ENCODE assay signal across 19 mouse cellular contexts in genomic region chr6:100180213-100180882, GRCm38 (mm10).
A peak's percentile ranks its signal among the peaks of the same experiment; 100 is the strongest.
DNase-seq lines count a peak whose midpoint lies in the region; ATAC-seq and TF ChIP-seq lines count a peak whose summit lies in the region.
"Had no signal": no experiment of that assay in that cellular context is flagged by ENCODE, and none has a peak within 500 bp of the region (broad histone marks: within the 10 kb centered on the region; RNA-seq: fewer than 3 reads in every experiment).

No protein-coding gene starts in this region.

- peak; percentile 25 for DNase-seq in kidney, adult 2 months
- DNase-seq in ZHBTc4 (ENCODE audit: low read depth, low spot score) = peak; percentile 32
- no peak for DNase-seq in cerebellum, adult 8-10 months
- DNase-seq in cerebellum, adult 2 months = no peak
- DNase-seq: adrenal gland, postnatal 14 days; cerebellum, adult 9-10 months; kidney, adult 8-10 months; kidney, postnatal 14 days; left cerebral cortex, postnatal 4 days; thymus, postnatal 25 days had no signal

- no peak for TF ChIP-seq POLR2A in kidney, adult 2 months (IDR thresholded peaks at IDR 0.05; ENCODE audit: low read depth, low read length)
- no peak for TF ChIP-seq POLR2A in ES-Bruce4 (IDR thresholded peaks at IDR 0.05; ENCODE audit: insufficient read depth, low read length)
- no peak for TF ChIP-seq POLR2A in cerebellum, adult 2 months (IDR thresholded peaks at IDR 0.05; ENCODE audit: borderline replicate concordance, insufficient read depth, low read length)

- H3K4me1 ChIP-seq in kidney, adult 2 months (ENCODE audit: control insufficient read depth, insufficient read depth, low read length) = peaks cover 6% of the 10 kb centered on the region; the same call in 1 of the 2 replicates
- H3K4me1 ChIP-seq in kidney, embryonic 16.5 days (ENCODE audit: insufficient read depth, low read length) = peaks cover 2% of the 10 kb centered on the region; the same call in 1 of the 2 replicates
- peaks cover 4% of the 10 kb centered on the region for H3K4me1 ChIP-seq in ES-Bruce4 (ENCODE audit: control insufficient read depth, insufficient read depth, low read length)
- H3K4me1 ChIP-seq in cerebellum, adult 2 months (ENCODE audit: control insufficient read depth, insufficient read depth, low read length) = peaks cover 6% of the 10 kb centered on the region
- H3K4me1 ChIP-seq: midbrain, embryonic 15.5 days; neural tube, embryonic 13.5 days had no signal

- H3K27me3 ChIP-seq in kidney, adult 2 months (replicated peaks; ENCODE audit: control insufficient read depth, insufficient read depth, low read length) = no peaks in the 10 kb centered on the region
- H3K27me3 ChIP-seq in kidney, embryonic 16.5 days (ENCODE audit: insufficient read depth, low read length) = no peaks in the 10 kb centered on the region
- H3K27me3 ChIP-seq in ES-Bruce4 (ENCODE audit: control insufficient read depth, insufficient read depth, low read length, poor library complexity, severe bottlenecking) = no peaks in the 10 kb centered on the region
- H3K27me3 ChIP-seq in cerebellum, adult 2 months (ENCODE audit: control insufficient read depth, insufficient read depth, low read length) = no peaks in the 10 kb centered on the region

- H3K4me3 ChIP-seq in kidney, adult 2 months (ENCODE audit: insufficient read depth, low read depth, low read length) = no peak overlapping the region
- H3K4me3 ChIP-seq in kidney, embryonic 16.5 days (ENCODE audit: low read length) = no peak overlapping the region
- H3K4me3 ChIP-seq in ES-Bruce4 (ENCODE audit: low read depth, low read length) = no peak overlapping the region
- H3K4me3 ChIP-seq in cerebellum, adult 2 months (replicated peaks; ENCODE audit: insufficient read depth, low read depth, low read length) = no peak overlapping the region
- H3K4me3 ChIP-seq: forebrain, embryonic 10.5 days; heart, embryonic 10.5 days; limb, embryonic 15.5 days; midbrain, embryonic 15.5 days; neural tube, embryonic 13.5 days had no signal

- no peak overlapping the region for H3K4me2 ChIP-seq in kidney, embryonic 16.5 days (replicated peaks; ENCODE audit: low read depth, low read length)
- H3K4me2 ChIP-seq: limb, embryonic 15.5 days; midbrain, embryonic 15.5 days; neural tube, embryonic 13.5 days had no signal

- H3K27ac ChIP-seq in kidney, adult 2 months (ENCODE audit: insufficient read depth, low read depth, low read length) = no peak overlapping the region
- no peak overlapping the region for H3K27ac ChIP-seq in kidney, embryonic 16.5 days (ENCODE audit: low read length)
- H3K27ac ChIP-seq in ES-Bruce4 (ENCODE audit: insufficient read depth, low read length) = peak overlapping the region; percentile 26; the same call in 1 of the 2 replicates
- no peak overlapping the region for H3K27ac ChIP-seq in cerebellum, adult 2 months (ENCODE audit: insufficient read depth, low read length)
- H3K27ac ChIP-seq: forebrain, embryonic 10.5 days; heart, embryonic 10.5 days; limb, embryonic 15.5 days; midbrain, embryonic 15.5 days; neural tube, embryonic 13.5 days had no signal

- H3K9ac ChIP-seq in kidney, embryonic 16.5 days (replicated peaks; ENCODE audit: low read length) = no peak overlapping the region
- no peak overlapping the region for H3K9ac ChIP-seq in ES-Bruce4 (ENCODE audit: low read depth, poor library complexity, severe bottlenecking)
- H3K9ac ChIP-seq: limb, embryonic 15.5 days; midbrain, embryonic 15.5 days; neural tube, embryonic 13.5 days had no signal

- TF ChIP-seq EP300 in ES-Bruce4 (IDR thresholded peaks at IDR 0.05; ENCODE audit: insufficient read depth, low read depth, low read length) = no peak

- no peaks in the 10 kb centered on the region for H3K9me3 ChIP-seq in kidney, embryonic 16.5 days (ENCODE audit: low read length)
- no peaks in the 10 kb centered on the region for H3K9me3 ChIP-seq in ES-Bruce4 (replicated peaks; ENCODE audit: control insufficient read depth, insufficient read depth, low read length, poor library complexity, severe bottlenecking)
- H3K9me3 ChIP-seq: forebrain, embryonic 10.5 days; heart, embryonic 10.5 days; limb, embryonic 15.5 days; midbrain, embryonic 15.5 days; neural tube, embryonic 13.5 days had no signal

- ATAC-seq in kidney, embryonic 16.5 days (ENCODE audit: low FRiP score, low TSS enrichment) = no peak
- ATAC-seq in megakaryocyte progenitor cell, adult 5-6 weeks (replicated peaks; ENCODE audit: poor library complexity) = peak; percentile 47
- ATAC-seq: midbrain, embryonic 15.5 days had no signal

- no peak for TF ChIP-seq CTCF in kidney, adult 2 months (conservative IDR thresholded peaks at IDR 0.05; ENCODE audit: insufficient read depth, insufficient read length, low read depth, low read length)
- TF ChIP-seq CTCF in ES-Bruce4 (IDR thresholded peaks at IDR 0.05; ENCODE audit: low read depth, low read length) = no peak
- no peak for TF ChIP-seq CTCF in cerebellum, adult 2 months (IDR thresholded peaks at IDR 0.05; ENCODE audit: borderline replicate concordance, insufficient read depth, low read depth, low read length)

- H3K36me3 ChIP-seq in kidney, adult 2 months (ENCODE audit: control insufficient read depth, insufficient read depth, low read length) = no peaks in the 10 kb centered on the region
- H3K36me3 ChIP-seq in kidney, embryonic 16.5 days (ENCODE audit: insufficient read depth, low read length) = no peaks in the 10 kb centered on the region
- no peaks in the 10 kb centered on the region for H3K36me3 ChIP-seq in ES-Bruce4 (ENCODE audit: control insufficient read depth, insufficient read depth, low read length, poor library complexity, severe bottlenecking)
- H3K36me3 ChIP-seq: forebrain, embryonic 10.5 days; G1E; heart, embryonic 10.5 days; limb, embryonic 15.5 days; midbrain, embryonic 15.5 days; neural tube, embryonic 13.5 days had no signal

- WGBS in kidney, adult 2 months = 78% methylated on average over 4 of the region's 4 CpGs
- WGBS in kidney, embryonic 16.5 days = 83% methylated on average over 4 of the region's 4 CpGs
- 81% methylated on average over 4 of the region's 4 CpGs for WGBS in cerebellum, adult 2 months

Comparison
In these comparisons a context has a peak if more than half of its experiments do, and no peak if none do; other contexts are left out.
1. DNase-seq: peak in kidney, adult 2 months (single experiment) and ZHBTc4 (single experiment); none in cerebellum, adult 8-10 months (single experiment) and cerebellum, adult 2 months (0 of 2).